Mouse (Mus musculus) heart, adult 11 months (tissue): ENCODE measurements at regions not wholly inside any gene's neighbourhood (a gene's known extent, or its start where the extent isn't known, plus 50 kb on each side); places are given as distances from the start of the nearest gene placed in this dataset.

ENCODE experiments used
- DNase-seq: peaks from one replicate; pipeline ENCODE4 v3.0.0; 2022

GRCm38 (mm10) chr3:101161941-101162531 is 52.0 kb upstream of the Ptgfrn start:
- DNase-seq: peak; percentile 97

- DNase-seq: no peak
Measured at GRCm38 (mm10) chr3:101161421-101161940, 51.4 kb upstream of the Ptgfrn start.
